Mouse (Mus musculus) forebrain, embryonic 13.5 days (tissue): ENCODE measurements around the gene Mrpl54. TPM values are rescaled to one million over a fixed set of nuclear protein-coding genes. Genes with fewer than 3 reads are reported as not detected.

Source experiments
- ATAC-seq: fragments of 200-750 bp; cut with Nextera tagmentation; 2 replicates; pipeline ENCODE4 v1.8.0; 2017
- H3K27ac ChIP-seq: fragments of 300-500 bp; sonication (generic); 2 replicates; pipeline ENCODE4 v1.5.1; 2015; ENCODE audit warnings: inconsistent platforms, mild to moderate bottlenecking, moderate library complexity
- H3K27me3 ChIP-seq: fragments of 300-500 bp; sonication (generic); 2 replicates; pipeline ENCODE4 v1.6.1; 2015; ENCODE audit warnings: mild to moderate bottlenecking, inconsistent platforms
- H3K36me3 ChIP-seq: fragments of 300-500 bp; sonication (generic); 2 replicates; pipeline ENCODE4 v1.6.1; 2015; ENCODE audit warnings: mild to moderate bottlenecking, inconsistent platforms; ENCODE audit not compliant: poor library complexity, severe bottlenecking
- H3K4me1 ChIP-seq: fragments of 300-500 bp; sonication (generic); 2 replicates; pipeline ENCODE4 v1.6.1; 2015; ENCODE audit warnings: inconsistent platforms
- H3K4me2 ChIP-seq: fragments of 300-500 bp; sonication (generic); 2 replicates; pipeline ENCODE4 v1.6.1; 2015; ENCODE audit warnings: inconsistent platforms, mild to moderate bottlenecking, moderate library complexity
- H3K4me3 ChIP-seq: fragments of 300-500 bp; sonication (generic); 2 replicates; pipeline ENCODE4 v1.5.1; 2015; ENCODE audit warnings: mild to moderate bottlenecking, inconsistent platforms
- H3K9ac ChIP-seq: fragments of 300-500 bp; sonication (generic); 2 replicates; pipeline ENCODE4 v1.6.1; 2015; ENCODE audit warnings: mild to moderate bottlenecking, inconsistent platforms
- H3K9me3 ChIP-seq: fragments of 300-500 bp; sonication (generic); replicated peaks from 2 replicates; pipeline ENCODE4 v1.6.1; 2016; ENCODE audit warnings: inconsistent platforms
- WGBS: fragments of 180-500 bp; shearing (Covaris S2); methylation state at CpG from one replicate; pipeline ENCODE4 v1.1.7; 2015; 5-methylcytosine and 5-hydroxymethylcytosine counted together
- polyA plus RNA-seq: library from polyadenylated mRNA; unstranded; fragments of >200 nt; fragmentation: Nextera tagmentation; extraction: Ambion mirVana; gene quantifications from 2 replicates; pipeline ENCODE4 v1.2.1, GENCODE M21; 2015

Mrpl54 gene
- polyA plus RNA-seq, 1 experiment from 2014 or later = 135 TPM

- ATAC-seq = no peak
- Histone ChIP-seq H3K27ac (no peak overlapping the region), H3K4me1 (no peaks in the 10 kb centered on the region), H3K4me3 (no peak overlapping the region), H3K36me3 (0 out of 2 replicates have a peak, but pooled peaks cover 4% of the 10 kb centered on the region), H3K9me3 (no peaks in the 10 kb centered on the region), H3K4me2 (no peak overlapping the region), H3K9ac (no peak overlapping the region), H3K27me3 (peaks cover 14% of the 10 kb centered on the region)
- 58% methylated on average over 10 of the region's 10 CpGs for WGBS
These were observed 12.8 kb upstream of the Mrpl54 start for GRCm38 (mm10) chr10:81279496-81279895.

GRCm38 (mm10) chr10:81277676-81278075, 10.9 kb upstream of the Mrpl54 start:
- H3K27me3 ChIP-seq = no peaks in the 10 kb centered on the region
- H3K4me3 ChIP-seq = no peak overlapping the region
- no peak overlapping the region for H3K27ac ChIP-seq
- no peaks in the 10 kb centered on the region for H3K4me1 ChIP-seq
- peaks cover 22% of the 10 kb centered on the region for H3K36me3 ChIP-seq
- H3K9me3 ChIP-seq = no peaks in the 10 kb centered on the region
- 85% methylated on average over 22 of the region's 22 CpGs for WGBS
- ATAC-seq = no peak
- no peak overlapping the region for H3K9ac ChIP-seq
- no peak overlapping the region for H3K4me2 ChIP-seq

DNA sequence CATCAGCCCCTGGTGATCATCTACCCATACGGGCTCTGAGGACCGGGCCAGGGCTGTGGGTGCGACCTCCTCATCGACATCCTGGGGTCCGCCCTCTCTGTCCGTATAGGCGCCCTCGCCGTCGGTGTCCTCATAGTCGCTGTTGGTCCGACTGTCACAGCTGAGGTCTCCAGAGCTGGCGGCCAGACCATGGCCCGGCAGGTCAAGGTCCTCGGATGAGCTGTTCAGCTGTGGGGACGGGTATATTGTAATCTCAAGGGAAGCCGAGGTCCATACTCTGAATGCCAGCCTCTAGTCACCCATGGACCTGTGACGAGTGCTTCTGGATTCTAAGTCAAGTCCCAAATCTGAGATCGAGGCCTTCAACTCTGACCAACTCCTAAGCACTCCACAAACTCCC, 7.1 kb upstream of the Mrpl54 start:
- no peak overlapping the region for H3K4me2 ChIP-seq
- H3K4me3 ChIP-seq = no peak overlapping the region
- H3K4me1 ChIP-seq = peaks cover 4% of the 10 kb centered on the region
- H3K27me3 ChIP-seq = no peaks in the 10 kb centered on the region
- H3K9me3 ChIP-seq = no peaks in the 10 kb centered on the region
- H3K36me3 ChIP-seq = peaks cover 48% of the 10 kb centered on the region
- no peak for ATAC-seq
- no peak overlapping the region for H3K9ac ChIP-seq
- 95% methylated on average over 19 of the region's 19 CpGs for WGBS
- no peak overlapping the region for H3K27ac ChIP-seq

- Histone ChIP-seq H3K27ac (no peak overlapping the region), H3K4me1 (peaks cover 12% of the 10 kb centered on the region), H3K27me3 (no peaks in the 10 kb centered on the region), H3K9ac (no peak overlapping the region), H3K9me3 (no peaks in the 10 kb centered on the region), H3K4me2 (no peak overlapping the region), H3K36me3 (peaks cover 48% of the 10 kb centered on the region), H3K4me3 (no peak overlapping the region)
- 91% methylated on average over 21 of the region's 21 CpGs for WGBS
- no peak for ATAC-seq
These were observed 5.6 kb upstream of the Mrpl54 start for GRCm38 (mm10) chr10:81272356-81272755.

DNA sequence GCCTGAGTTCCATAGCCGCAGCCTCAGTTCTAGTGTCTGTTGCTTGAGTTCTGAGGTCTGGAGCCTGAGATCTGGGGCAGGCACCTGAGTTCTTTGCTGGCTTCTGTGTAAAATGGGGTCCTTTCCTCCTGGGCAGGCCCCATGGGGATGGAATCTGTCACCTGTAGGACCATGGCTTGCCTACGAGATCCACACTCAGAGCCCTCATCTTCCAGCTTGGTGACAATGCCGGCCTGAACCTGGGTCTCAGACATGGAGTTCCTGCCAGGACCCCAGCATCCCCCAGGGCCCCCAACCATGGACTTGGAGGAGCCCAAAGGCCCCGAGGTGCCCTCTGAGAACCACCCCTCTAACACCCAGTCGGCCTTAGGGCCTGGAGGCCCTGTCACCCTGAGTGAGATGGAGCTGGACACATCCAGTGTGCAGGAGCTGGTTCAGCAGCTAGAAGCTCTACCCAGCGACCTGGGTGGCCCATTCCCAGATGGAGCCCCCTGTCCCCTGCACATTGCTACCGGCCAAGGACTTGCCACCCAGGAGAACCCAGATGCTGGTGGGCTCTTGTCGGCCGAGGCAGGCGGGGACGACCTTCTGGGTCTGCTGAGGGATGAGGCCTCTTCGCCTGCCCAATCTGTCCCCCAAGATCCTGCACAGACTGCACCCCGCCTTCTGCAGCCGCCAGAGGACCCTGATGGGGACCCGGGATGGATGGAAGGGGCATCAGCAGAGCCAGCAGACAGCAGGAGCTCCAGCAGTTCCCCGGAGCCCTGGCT, 2.1 kb upstream of the Mrpl54 start:
- WGBS = 78% methylated on average over 16 of the region's 16 CpGs
- Histone ChIP-seq H3K9me3 (no peaks in the 10 kb centered on the region), H3K4me3 (peak overlapping the region; percentile 64), H3K4me2 (peak overlapping the region; percentile 79), H3K36me3 (peaks cover 55% of the 10 kb centered on the region), H3K27ac (no peak overlapping the region), H3K4me1 (peaks cover 24% of the 10 kb centered on the region), H3K27me3 (no peaks in the 10 kb centered on the region), H3K9ac (peak overlapping the region; percentile 83)
- ATAC-seq = no peak

GRCm38 (mm10) chr10:81268056-81268455, 1.3 kb upstream of the Mrpl54 start:
- ATAC-seq = peak; percentile 54
- Histone ChIP-seq H3K27me3 (no peaks in the 10 kb centered on the region), H3K9ac (peak overlapping the region; percentile 83), H3K27ac (no peak overlapping the region), H3K4me1 (peaks cover 24% of the 10 kb centered on the region), H3K4me2 (peak overlapping the region; percentile 79), H3K9me3 (no peaks in the 10 kb centered on the region), H3K4me3 (peak overlapping the region; percentile 64), H3K36me3 (peaks cover 55% of the 10 kb centered on the region)
- 2% methylated on average over 23 of the region's 23 CpGs for WGBS

DNA sequence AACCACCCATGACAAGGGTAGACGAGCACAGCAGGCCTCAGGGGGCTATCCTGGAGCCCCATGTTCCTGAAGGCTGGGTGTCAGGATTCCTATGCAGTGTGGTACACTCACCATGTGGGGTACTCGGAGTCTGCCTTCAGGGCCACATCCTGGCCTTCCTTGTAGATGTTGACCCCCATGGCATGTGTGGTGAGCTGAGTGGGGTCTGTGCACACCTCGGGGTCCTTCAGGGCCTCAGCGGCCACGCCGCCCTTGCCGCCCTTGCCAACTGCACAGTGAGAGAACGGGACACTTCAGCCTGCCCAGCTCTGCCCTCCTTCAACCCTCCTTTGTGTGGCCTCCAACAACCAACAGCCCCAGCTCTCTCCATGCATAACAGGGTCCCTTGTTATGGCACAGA, 1.2 kb downstream of the Mrpl54 start:
- ATAC-seq = no peak
- peak overlapping the region; percentile 57 for H3K4me3 ChIP-seq

GRCm38 (mm10) chr10:81261025-81261424, 5.7 kb downstream of the Mrpl54 start:
- H3K36me3 ChIP-seq = peaks cover 43% of the 10 kb centered on the region
- 92% methylated on average over 4 of the region's 4 CpGs for WGBS
- H3K9me3 ChIP-seq = peaks cover 7% of the 10 kb centered on the region; the same call in 1 of the 2 replicates
- no peak overlapping the region for H3K4me3 ChIP-seq
- H3K27me3 ChIP-seq = peaks cover 42% of the 10 kb centered on the region
- H3K4me2 ChIP-seq = no peak overlapping the region
- peaks cover 34% of the 10 kb centered on the region for H3K4me1 ChIP-seq
- no peak overlapping the region for H3K9ac ChIP-seq
- H3K27ac ChIP-seq = no peak overlapping the region
- ATAC-seq = no peak

More for the DNA sequence above, 1.2 kb downstream of the Mrpl54 start:
- H3K27ac ChIP-seq = no peak overlapping the region
- peaks cover 24% of the 10 kb centered on the region for H3K4me1 ChIP-seq
- peaks cover 2% of the 10 kb centered on the region; the same call in 1 of the 2 replicates for H3K27me3 ChIP-seq
- peak overlapping the region; percentile 61 for H3K9ac ChIP-seq
- WGBS = 92% methylated on average over 8 of the region's 8 CpGs
- peaks cover 48% of the 10 kb centered on the region for H3K36me3 ChIP-seq
- peak overlapping the region; percentile 68 for H3K4me2 ChIP-seq
- H3K9me3 ChIP-seq = peaks cover 5% of the 10 kb centered on the region; the same call in 1 of the 2 replicates

GRCm38 (mm10) chr10:81259225-81259884, 7.4 kb downstream of the Mrpl54 start:
- Histone ChIP-seq H3K36me3 (peaks cover 31% of the 10 kb centered on the region), H3K4me3 (no peak overlapping the region), H3K27ac (no peak overlapping the region), H3K4me2 (no peak overlapping the region), H3K4me1 (peaks cover 24% of the 10 kb centered on the region), H3K27me3 (peaks cover 51% of the 10 kb centered on the region), H3K9me3 (peaks cover 7% of the 10 kb centered on the region; the same call in 1 of the 2 replicates), H3K9ac (peak overlapping the region; percentile 26)
- 45% methylated on average over 21 of the region's 21 CpGs for WGBS
- peak; percentile 7; the same call in 1 of the 2 replicates for ATAC-seq

DNA sequence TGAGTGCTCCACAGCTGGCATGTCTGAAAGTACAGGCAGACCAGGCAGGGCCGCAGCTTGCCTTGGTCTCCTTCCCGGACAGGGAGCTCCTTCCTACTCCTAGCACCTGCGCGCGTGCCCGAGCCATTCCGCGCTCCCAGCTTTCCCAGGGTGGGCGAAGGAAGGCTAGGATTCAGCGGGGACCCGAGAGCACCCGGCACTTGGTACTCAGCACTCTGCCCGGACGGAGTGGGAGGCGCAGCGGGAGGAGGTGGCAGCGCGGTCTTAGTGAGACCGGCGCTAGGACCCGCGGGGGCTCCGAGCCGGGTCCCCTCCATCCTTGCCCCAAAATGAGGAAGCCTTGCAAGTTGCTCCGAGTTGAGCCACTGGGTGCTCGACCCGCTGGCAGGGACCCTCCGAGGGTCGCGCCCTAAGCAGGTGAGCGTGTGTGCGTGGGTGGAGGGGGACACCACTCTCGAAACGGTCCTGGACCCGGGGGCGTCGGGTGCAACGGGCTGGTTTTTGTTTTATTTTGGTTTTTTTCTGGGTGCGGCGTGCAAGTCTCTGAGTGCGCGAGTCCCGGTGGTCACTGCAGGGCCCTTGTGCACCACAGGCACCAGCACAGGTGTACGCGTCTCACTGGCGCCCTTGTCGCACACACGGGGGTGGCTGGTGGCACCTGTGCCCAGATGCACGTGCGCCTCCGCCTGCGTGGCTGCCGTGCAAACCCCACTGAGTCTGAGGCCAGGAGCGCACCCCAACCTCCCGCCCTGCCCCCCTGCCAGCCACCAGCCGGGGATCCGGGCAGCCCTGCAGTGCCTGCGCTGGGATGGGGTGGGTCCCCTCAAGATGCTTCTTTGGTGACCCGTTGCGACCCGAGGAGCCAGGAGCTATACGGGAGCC, 9.3 kb downstream of the Mrpl54 start:
- H3K9ac ChIP-seq = peak overlapping the region; percentile 57
- ATAC-seq = 0 out of 2 replicates have a peak, but pooled peaks have one; percentile 6
- H3K36me3 ChIP-seq = peaks cover 12% of the 10 kb centered on the region; the same call in 1 of the 2 replicates
- peaks cover 35% of the 10 kb centered on the region for H3K4me1 ChIP-seq
- peak overlapping the region; percentile 49 for H3K4me3 ChIP-seq
- peaks cover 7% of the 10 kb centered on the region; the same call in 1 of the 2 replicates for H3K9me3 ChIP-seq
- no peak overlapping the region for H3K27ac ChIP-seq
- peaks cover 70% of the 10 kb centered on the region for H3K27me3 ChIP-seq
- peak overlapping the region; percentile 78 for H3K4me2 ChIP-seq
- WGBS = 2% methylated on average over 62 of the region's 62 CpGs

GRCm38 (mm10) chr10:81254886-81255285, 11.8 kb downstream of the Mrpl54 start:
- Histone ChIP-seq H3K36me3 (peaks cover 2% of the 10 kb centered on the region; the same call in 1 of the 2 replicates), H3K27ac (no peak overlapping the region), H3K4me2 (no peak overlapping the region), H3K4me3 (no peak overlapping the region), H3K9ac (no peak overlapping the region), H3K27me3 (peaks cover 77% of the 10 kb centered on the region), H3K4me1 (peaks cover 40% of the 10 kb centered on the region), H3K9me3 (no peaks in the 10 kb centered on the region)
- ATAC-seq = no peak
- WGBS = 82% methylated on average over 1 of the region's 1 CpGs
